Mouse (Mus musculus) liver, embryonic 18 days (tissue): Measurements from ENCODE around the gene Irf7. TPM values are rescaled to one million over a fixed set of nuclear protein-coding genes. Genes with fewer than 3 reads are reported as not detected.

ENCODE experiments used
- polyA plus RNA-seq: library from polyadenylated mRNA; depleted of rRNA; stranded (reverse); fragments of >200 nt; gene quantifications from 2 replicates; pipeline ENCODE4 v1.2.3, GENCODE M21; 2012; rRNA removed

The Irf7 gene
- 54.2 and 82.1 TPM in 2 replicates for polyA plus RNA-seq

GRCm38 (mm10) chr7:141265739-141266561 lies at the start of gene Irf7:
Irf7 (minus strand) TSS chr7:141266481.

DNA sequence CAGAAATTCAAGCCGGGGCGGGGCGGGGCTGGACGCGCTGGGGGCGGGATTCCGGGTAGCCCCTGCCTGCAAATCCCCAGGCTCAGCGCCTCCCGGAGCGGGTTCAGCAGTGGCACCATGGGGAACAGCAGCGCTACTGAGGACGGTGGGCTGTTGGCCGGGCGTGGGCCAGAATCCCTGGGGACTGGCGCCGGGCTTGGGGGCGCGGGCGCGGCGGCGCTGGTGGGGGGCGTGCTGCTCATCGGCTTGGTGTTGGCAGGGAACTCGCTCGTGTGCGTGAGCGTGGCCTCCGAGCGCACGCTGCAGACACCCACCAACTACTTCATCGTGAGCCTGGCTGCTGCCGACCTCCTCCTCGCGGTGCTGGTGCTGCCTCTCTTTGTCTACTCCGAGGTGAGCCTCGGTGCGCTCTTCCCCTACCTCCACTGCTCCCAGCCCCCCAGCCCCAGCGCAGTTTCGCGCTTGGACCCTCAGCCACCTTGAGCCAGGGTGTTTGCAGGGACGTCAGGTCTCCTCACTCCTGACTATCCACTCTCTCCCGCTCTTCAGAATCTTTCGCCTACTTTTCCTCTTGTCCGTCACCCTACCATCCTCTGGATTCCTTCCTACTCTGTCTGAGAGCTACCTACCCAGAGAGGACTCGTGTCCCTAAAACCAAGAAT lies 25.8 kb upstream of the Irf7 start, which contains the start of gene Drd4:
Gene Drd4 (plus strand): TSS at position 86 of the 662 bp plus-strand sequence.

DNA sequence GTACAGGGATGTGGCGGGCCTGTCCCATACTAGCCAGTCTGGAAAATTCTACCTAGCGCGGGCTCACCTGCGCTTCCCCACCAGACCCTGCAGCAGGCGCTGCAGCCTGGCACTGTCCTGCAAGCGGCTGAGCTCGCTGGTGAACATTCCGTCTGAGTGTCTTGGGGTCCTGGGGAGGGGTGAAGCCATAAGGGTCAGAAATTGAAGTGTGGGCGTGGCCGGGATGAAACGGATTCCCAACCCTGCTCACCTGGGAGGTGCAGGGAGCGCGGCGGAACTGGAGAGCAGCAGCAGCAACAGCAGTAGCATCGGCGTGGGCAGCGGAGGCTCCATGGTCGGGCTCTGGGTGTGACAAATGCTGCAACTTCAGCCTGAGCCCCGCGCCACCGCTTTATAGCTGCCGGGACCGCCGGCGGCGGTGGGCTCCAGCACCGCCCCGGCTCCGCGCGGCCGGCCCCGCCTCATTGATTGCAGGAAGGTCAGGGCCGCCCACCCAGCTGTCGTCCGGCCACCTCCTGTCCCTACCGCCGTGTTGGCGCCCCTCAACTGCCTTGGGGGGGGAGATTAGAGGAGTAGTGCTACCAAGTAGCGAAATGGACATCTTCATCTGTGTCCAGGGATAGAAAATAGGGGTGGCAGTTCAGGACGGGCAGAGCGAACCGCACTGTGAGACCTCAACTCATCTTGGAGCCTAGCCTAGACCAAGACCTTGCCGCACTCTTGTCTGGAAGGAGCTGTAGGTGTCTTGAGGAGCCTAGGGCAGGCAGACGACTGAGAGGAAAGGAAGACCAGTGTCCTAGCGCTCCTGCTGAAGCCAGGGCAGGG lies 12.7 kb upstream of the Irf7 start, which contains the start of gene Sct:
Gene Sct (minus strand): TSS at position 368 of the 825 bp plus-strand sequence.

DNA sequence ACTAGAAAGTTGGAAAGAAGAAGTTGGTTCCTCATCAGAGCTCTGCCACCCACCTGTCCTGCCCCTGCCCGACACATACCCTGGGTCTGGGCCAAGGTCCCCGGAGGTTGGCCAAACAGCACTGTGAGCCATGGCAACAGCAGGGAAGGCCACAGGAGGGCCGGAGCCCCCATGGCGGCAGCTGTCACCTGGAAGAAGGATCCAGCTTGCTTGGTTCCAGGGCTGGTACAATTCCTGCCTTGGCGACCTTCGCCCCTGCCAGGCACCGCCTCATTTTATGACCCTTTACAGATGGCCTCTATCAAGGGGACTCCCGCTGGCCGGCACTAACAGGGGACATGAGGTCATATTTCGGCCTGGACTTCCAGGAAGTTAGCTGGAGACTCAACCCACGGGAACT lies 10.3 kb upstream of the Irf7 start, which contains the start of gene Cdhr5:
Gene Cdhr5 (minus strand): TSS at position 241 of the 400 bp plus-strand sequence.

GRCm38 (mm10) chr7:141228279-141229067 lies 37.8 kb downstream of the Irf7 start, which contains the start of gene Phrf1:
Phrf1 (plus strand) TSS chr7:141228784.

GRCm38 (mm10) chr7:141215101-141215879 lies 51.0 kb downstream of the Irf7 start, which contains the start of gene Rassf7:
Rassf7 (plus strand) TSS chr7:141215860.

DNA sequence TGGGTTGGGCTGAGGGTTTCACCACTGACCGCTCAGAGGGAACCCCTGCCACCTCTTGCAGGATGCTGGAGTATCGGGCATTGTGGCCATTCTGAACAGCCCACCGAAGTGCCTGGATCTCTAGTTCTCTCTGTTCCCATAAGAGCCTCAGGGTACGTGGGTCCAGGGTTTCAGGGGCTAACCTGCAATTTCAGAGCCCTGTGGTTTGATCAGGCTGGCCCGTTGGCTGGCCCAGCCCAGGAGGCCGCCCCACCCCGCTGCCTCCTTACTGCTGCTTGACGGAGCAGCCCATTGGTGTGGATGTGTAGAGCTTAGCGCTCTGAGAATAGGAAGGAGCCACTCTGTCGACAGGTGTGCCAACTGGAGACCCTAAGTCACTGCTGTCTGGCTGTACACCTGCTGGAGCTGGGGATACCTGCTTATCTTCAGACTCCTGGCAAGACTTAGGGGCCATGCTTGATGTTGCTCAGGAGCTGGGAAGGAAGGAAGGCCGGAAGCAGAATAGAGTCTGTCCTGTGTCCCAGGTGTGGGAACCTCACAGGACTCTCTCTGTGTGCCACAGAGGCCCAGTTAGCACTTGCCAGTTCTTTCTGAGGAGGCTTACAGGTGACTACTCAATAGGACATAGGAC lies 52.6 kb downstream of the Irf7 start, which contains the start of gene Lmntd2:
Gene Lmntd2 (minus strand): TSS at position 476 of the 631 bp plus-strand sequence.

Other genes with a start within 250 kb of the Irf7 start
- 193 and 325 TPM in 2 replicates for gene Ifitm6, start 248.6 kb downstream of the Irf7 start, polyA plus RNA-seq
- not detected in 2 replicates for gene Gm17387, start 237.3 kb downstream of the Irf7 start, polyA plus RNA-seq
- 0.46 and 0.61 TPM in 2 replicates for gene B4galnt4, start 205.4 kb downstream of the Irf7 start, polyA plus RNA-seq
- gene Pkp3, start 188.3 kb downstream of the Irf7 start, polyA plus RNA-seq: 0.74 and 0.85 TPM in 2 replicates
- 17.1 and 19.8 TPM in 2 replicates for gene Sigirr, start 165.9 kb downstream of the Irf7 start, polyA plus RNA-seq
- 7.8 and 10.3 TPM in 2 replicates for gene Ano9, start 148.7 kb downstream of the Irf7 start, polyA plus RNA-seq
- 41.9 and 44.3 TPM in 2 replicates for gene Ptdss2, start 144.1 kb downstream of the Irf7 start, polyA plus RNA-seq
- 45.4 and 45.9 TPM in 2 replicates for gene Rnh1, start 93.6 kb downstream of the Irf7 start, polyA plus RNA-seq
- 39.5 and 41.3 TPM in 2 replicates for gene Hras, start 72.5 kb downstream of the Irf7 start, polyA plus RNA-seq
- gene Lrrc56, start 72.3 kb downstream of the Irf7 start, polyA plus RNA-seq: 3.1 and 3.4 TPM in 2 replicates
- gene Lmntd2, start 52.4 kb downstream of the Irf7 start, polyA plus RNA-seq: 2.5 and 2.6 TPM in 2 replicates
- gene Rassf7, start 50.6 kb downstream of the Irf7 start, polyA plus RNA-seq: 29.2 and 33.5 TPM in 2 replicates
- 6.8 and 9.2 TPM in 2 replicates for gene Phrf1, start 37.7 kb downstream of the Irf7 start, polyA plus RNA-seq
- 0.13 and 0.29 TPM in 2 replicates for gene Cdhr5, start 10.3 kb upstream of the Irf7 start, polyA plus RNA-seq
- 0.12 and 0.37 TPM in 2 replicates for gene Sct, start 12.7 kb upstream of the Irf7 start, polyA plus RNA-seq
- gene Drd4, start 25.5 kb upstream of the Irf7 start, polyA plus RNA-seq: not detected in 2 replicates
- gene Deaf1, start 61.2 kb upstream of the Irf7 start, polyA plus RNA-seq: 5.7 and 6.8 TPM in 2 replicates
- 11.9 and 13.7 TPM in 2 replicates for gene Tmem80, start 61.3 kb upstream of the Irf7 start, polyA plus RNA-seq
- gene Eps8l2, start 72.4 kb upstream of the Irf7 start, polyA plus RNA-seq: 35.8 and 50.7 TPM in 2 replicates
- 174 and 190 TPM in 2 replicates for gene Taldo1, start 125.7 kb upstream of the Irf7 start, polyA plus RNA-seq
- 16.5 and 18.5 TPM in 2 replicates for gene Gatd1, start 147.7 kb upstream of the Irf7 start, polyA plus RNA-seq
- gene Cend1, start 163.0 kb upstream of the Irf7 start, polyA plus RNA-seq: 0.02 TPM in 2 replicates
- 25.7 and 31.3 TPM in 2 replicates for gene Slc25a22, start 171.4 kb upstream of the Irf7 start, polyA plus RNA-seq
- gene Pidd1, start 177.5 kb upstream of the Irf7 start, polyA plus RNA-seq: 7.1 and 7.3 TPM in 2 replicates
- 451 and 526 TPM in 2 replicates for gene Rplp2, start 180.9 kb upstream of the Irf7 start, polyA plus RNA-seq
- 15.9 and 16.9 TPM in 2 replicates for gene Pnpla2, start 188.7 kb upstream of the Irf7 start, polyA plus RNA-seq
- gene Cracr2b, start 194.6 kb upstream of the Irf7 start, polyA plus RNA-seq: 4.1 and 4.5 TPM in 2 replicates
- 27.6 and 30.3 TPM in 2 replicates for gene Cd151, start 200.9 kb upstream of the Irf7 start, polyA plus RNA-seq
- gene Polr2l, start 208.7 kb upstream of the Irf7 start, polyA plus RNA-seq: 14.7 and 16.5 TPM in 2 replicates
- 43.8 and 59.1 TPM in 2 replicates for gene Tspan4, start 208.8 kb upstream of the Irf7 start, polyA plus RNA-seq